Mouse (Mus musculus): ENCODE data around the gene Myof.
A peak's percentile ranks its signal among the peaks of the same experiment; 100 is the strongest.

Myof gene

GRCm38 (mm10) chr19:38003671-38004521 lies 39.5 kb downstream of the Myof start:
- DNase-seq (ENCODE audit: low spot score in 2 of 2) = no peak

GRCm38 (mm10) chr19:38002816-38003215 lies 40.6 kb downstream of the Myof start:
- no peak for DNase-seq (ENCODE audit: low spot score in 2 of 2)

- DNase-seq (ENCODE audit: low spot score in 2 of 2) = no peak
Measured at GRCm38 (mm10) chr19:38000990-38001389, 42.4 kb downstream of the Myof start.

- DNase-seq (ENCODE audit: low spot score in 2 of 2) = no peak
Measured at GRCm38 (mm10) chr19:37999941-38000340, 43.4 kb downstream of the Myof start.

- no peak for DNase-seq (ENCODE audit: low spot score in 2 of 2)
Measured at GRCm38 (mm10) chr19:37994301-37994700, 49.1 kb downstream of the Myof start.

- DNase-seq (ENCODE audit: low spot score in 2 of 2) = no peak
Measured at GRCm38 (mm10) chr19:37992184-37992554, 51.2 kb downstream of the Myof start.

- no peak for DNase-seq (ENCODE audit: low spot score in 2 of 2)
Measured at GRCm38 (mm10) chr19:37991399-37992183, 51.8 kb downstream of the Myof start.

GRCm38 (mm10) chr19:37989971-37990370 lies 53.4 kb downstream of the Myof start:
- no peak for DNase-seq (ENCODE audit: low spot score in 2 of 2)

- no peak for DNase-seq (ENCODE audit: low spot score in 2 of 2)
Measured at GRCm38 (mm10) chr19:37988156-37988555, 55.2 kb downstream of the Myof start.

GRCm38 (mm10) chr19:37985730-37986129 lies 57.6 kb downstream of the Myof start:
- no peak for DNase-seq (ENCODE audit: low spot score in 2 of 2)

GRCm38 (mm10) chr19:37975951-37976350 lies 67.4 kb downstream of the Myof start:
- DNase-seq (ENCODE audit: low spot score in 2 of 2) = no peak

- no peak for DNase-seq (ENCODE audit: low spot score in 2 of 2)
Measured at GRCm38 (mm10) chr19:37970571-37970970, 72.8 kb downstream of the Myof start.

- DNase-seq (ENCODE audit: low spot score in 2 of 2) = no peak
Measured at GRCm38 (mm10) chr19:37970004-37970403, 73.4 kb downstream of the Myof start.

- no peak for DNase-seq (ENCODE audit: low spot score in 2 of 2)
Measured at GRCm38 (mm10) chr19:37965828-37966227, 77.5 kb downstream of the Myof start.

- DNase-seq (ENCODE audit: low spot score in 2 of 2) = no peak
Measured at GRCm38 (mm10) chr19:37963421-37963820, 80.0 kb downstream of the Myof start.

- no peak for DNase-seq (ENCODE audit: low spot score in 2 of 2)
Measured at GRCm38 (mm10) chr19:37960791-37961190, 82.6 kb downstream of the Myof start.

- DNase-seq (ENCODE audit: low spot score in 2 of 2) = no peak
Measured at GRCm38 (mm10) chr19:37959543-37960215, 83.7 kb downstream of the Myof start.

GRCm38 (mm10) chr19:37959076-37959475 lies 84.3 kb downstream of the Myof start:
- no peak for DNase-seq (ENCODE audit: low spot score in 2 of 2)

GRCm38 (mm10) chr19:37957256-37957655 lies 86.1 kb downstream of the Myof start:
- DNase-seq (ENCODE audit: low spot score in 2 of 2) = no peak

GRCm38 (mm10) chr19:37956006-37956405 lies 87.4 kb downstream of the Myof start:
- DNase-seq (ENCODE audit: low spot score in 2 of 2) = no peak

- DNase-seq (ENCODE audit: low spot score in 2 of 2) = peak; percentile 48 to 81
Measured at GRCm38 (mm10) chr19:37955425-37956001, 87.9 kb downstream of the Myof start.

GRCm38 (mm10) chr19:37954772-37955171 lies 88.6 kb downstream of the Myof start:
- no peak for DNase-seq (ENCODE audit: low spot score in 2 of 2)
